Mouse (Mus musculus): ENCODE measurements around the gene Tmem131l.

Gene Tmem131l

GRCm38 (mm10) chr3:84039646-84040475 is at the start of gene Tmem131l:
Gene Tmem131l, minus strand, starts transcription at chr3:84040175.
- DNase-seq (ENCODE audit: low spot score) = peak; percentile 70

- DNase-seq (ENCODE audit: low spot score) = no peak
These were observed 46.9 kb upstream of the Tmem131l start for GRCm38 (mm10) chr3:84086921-84087320.

GRCm38 (mm10) chr3:84086337-84086736 is 46.4 kb upstream of the Tmem131l start:
- no peak for DNase-seq (ENCODE audit: low spot score)

- DNase-seq (ENCODE audit: low spot score) = no peak
These were observed 45.5 kb upstream of the Tmem131l start for GRCm38 (mm10) chr3:84085429-84085828.

- no peak for DNase-seq (ENCODE audit: low spot score)
These were observed 41.3 kb upstream of the Tmem131l start for GRCm38 (mm10) chr3:84081208-84081722.

DNA sequence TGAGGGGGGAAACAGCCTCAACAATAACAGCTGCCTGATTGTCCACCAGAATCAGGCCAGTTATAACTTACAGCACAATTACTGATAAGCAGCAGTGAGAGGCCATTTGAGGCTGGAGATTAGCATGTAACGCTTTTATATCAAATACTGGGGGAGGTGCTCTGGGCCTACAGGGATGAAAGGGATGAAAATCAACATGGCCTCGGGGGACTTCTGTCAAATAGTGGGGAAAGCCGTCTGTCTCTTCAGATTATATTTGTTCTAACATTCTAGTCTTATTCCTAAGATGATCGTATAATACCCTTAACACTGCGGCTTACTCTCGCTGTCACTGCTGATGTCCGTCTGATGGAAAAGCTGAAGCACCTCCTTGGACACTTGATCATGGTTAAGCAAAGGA is 40.1 kb upstream of the Tmem131l start:
- no peak for DNase-seq (ENCODE audit: low spot score)

GRCm38 (mm10) chr3:84077505-84077904 is 37.5 kb upstream of the Tmem131l start:
- DNase-seq (ENCODE audit: low spot score) = no peak

GRCm38 (mm10) chr3:84076543-84077332 is 36.8 kb upstream of the Tmem131l start:
- DNase-seq (ENCODE audit: low spot score) = no peak

DNA sequence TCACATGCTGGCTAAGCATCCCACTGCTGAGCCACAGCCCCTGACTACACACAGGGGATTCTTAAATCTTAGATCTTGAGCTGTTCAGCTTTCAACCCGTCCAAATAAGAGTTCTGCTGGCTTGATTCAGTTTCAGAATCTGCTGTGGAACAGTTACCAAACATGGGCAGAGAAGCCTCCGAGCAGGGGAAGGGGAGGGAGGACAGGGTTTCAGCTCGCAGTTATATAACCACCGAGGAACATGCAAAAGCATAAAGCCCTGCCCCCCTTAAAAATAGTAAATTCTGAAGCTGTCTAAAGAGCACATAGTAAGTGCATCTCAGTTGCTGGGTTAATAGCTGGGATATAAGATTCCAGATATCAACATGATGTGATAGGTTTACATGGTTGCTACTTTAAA is 35.5 kb upstream of the Tmem131l start:
- no peak for DNase-seq (ENCODE audit: low spot score)

DNA sequence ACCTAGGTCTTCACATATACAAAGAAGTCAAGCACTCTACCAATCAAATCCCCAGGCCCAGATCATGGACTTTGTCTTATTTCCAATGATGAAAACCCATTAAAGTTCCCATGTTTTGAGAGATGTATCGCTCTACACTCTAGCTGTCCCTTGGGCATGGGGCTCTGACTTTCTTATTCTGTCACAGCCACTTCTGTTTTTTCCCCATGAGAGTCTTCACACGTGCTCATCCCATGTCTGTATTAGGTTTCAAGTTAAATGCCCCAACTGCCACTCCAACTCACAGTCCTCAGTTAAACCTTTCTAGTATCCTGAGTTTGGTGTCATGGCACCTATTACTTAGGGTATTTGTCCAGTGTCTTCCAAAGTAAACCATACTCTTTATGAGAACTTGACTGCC is 34.8 kb upstream of the Tmem131l start:
- DNase-seq (ENCODE audit: low spot score) = no peak

DNA sequence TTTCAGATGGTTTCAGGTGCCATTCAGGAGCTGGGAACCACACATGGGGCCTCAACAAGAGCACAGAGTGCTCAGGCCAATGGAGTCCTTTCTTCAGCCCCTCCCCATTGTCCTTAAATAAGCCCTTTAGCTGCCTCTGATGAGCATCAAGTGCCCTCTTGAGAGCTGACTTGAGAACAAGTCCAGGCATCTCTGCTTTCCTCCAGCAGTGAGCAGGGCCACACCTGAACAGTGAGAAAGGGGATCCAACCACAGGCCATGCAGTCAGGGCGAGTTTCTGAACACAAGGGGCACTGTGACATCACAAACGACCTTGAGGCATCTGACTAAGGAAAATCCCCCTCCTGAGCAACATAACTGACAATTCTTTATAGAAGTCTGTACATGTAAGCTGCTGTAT is 31.7 kb upstream of the Tmem131l start:
- no peak for DNase-seq (ENCODE audit: low spot score)

- no peak for DNase-seq (ENCODE audit: low spot score)
These were observed 30.8 kb upstream of the Tmem131l start for GRCm38 (mm10) chr3:84070811-84071210.

DNA sequence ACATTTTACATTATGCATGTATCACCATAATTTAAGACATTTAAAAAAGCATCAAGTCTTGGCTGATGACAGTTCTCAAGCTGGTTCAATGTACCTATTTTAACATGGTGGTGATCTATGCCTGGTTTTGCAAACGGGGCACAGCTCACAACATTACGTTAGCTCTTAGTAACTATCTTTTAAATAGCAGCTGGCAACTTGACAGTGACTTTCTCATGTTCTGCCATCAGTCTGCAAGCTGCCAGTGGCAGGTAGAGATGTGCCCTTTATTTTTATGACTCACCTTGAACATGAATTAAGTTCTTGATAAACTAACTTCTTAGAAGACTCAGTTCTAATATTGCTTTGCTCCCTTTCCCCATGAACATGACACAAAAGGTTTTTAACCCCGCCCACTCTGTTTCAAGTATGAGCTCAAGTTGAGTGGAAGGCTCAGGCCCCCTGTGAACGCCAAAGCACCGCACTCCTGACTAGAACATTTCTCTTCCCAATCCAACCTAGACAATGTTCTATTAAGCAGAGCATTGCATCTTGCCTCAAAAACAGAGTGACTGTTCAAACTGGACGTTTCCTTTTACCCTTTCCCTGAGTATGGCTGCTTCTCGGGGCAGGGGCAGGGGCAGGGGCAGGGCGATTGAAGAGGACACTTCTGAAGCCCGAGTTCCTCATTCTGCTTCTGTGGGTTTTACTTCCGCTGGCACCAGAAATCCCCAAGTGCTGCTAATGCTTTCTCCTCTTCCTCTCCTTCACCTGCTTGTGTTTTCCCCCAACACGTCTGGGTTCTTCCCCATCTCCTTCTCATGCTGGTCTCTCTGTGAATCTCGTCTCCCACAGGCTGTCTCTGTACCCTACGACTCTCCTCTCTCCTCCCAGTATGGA is 29.1 kb upstream of the Tmem131l start:
- DNase-seq (ENCODE audit: low spot score) = no peak

DNA sequence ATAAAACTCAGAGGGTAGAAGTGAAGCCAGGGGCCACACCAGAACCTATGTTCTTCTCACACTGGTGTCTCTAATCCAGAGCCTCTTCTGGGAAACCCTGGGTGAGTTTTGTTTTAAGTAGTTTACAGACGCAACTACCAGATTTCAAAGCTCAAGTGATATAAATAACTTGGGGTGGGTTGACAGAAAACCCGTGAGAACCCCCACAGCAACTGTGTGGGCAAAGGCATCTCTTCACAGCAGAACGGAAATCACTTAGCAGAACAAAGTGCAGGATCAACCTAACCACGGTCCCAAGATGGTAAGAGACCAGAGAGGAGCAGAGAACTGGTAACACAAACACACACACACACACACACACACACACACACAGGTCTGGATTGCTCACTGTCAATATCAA is 25.9 kb upstream of the Tmem131l start:
- no peak for DNase-seq (ENCODE audit: low spot score)

DNA sequence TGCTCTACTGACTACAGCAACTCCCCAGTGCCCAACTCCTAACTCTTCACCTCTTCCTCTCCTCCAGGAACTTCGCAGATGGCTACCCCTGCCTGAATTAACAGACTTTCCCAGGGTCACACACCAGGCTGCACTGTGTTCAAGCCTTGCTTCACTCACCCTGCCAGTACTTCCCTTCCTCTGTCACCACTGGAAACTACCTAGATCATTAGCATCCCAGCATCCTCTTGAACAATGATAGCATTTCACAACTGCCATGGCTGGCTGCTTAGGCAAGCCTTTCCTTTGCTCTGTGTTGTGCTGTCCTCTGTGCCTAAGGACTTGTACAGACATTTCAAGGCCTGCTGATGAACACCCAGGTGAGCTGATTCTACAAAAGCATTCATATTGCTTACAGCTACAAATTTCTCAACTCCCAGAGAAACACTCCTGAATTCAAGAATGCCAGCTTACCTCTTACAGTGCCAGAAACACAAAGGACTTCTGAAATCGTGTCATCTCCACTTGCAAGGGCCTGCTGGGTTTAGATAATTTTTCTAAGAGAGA is 23.5 kb upstream of the Tmem131l start:
- no peak for DNase-seq (ENCODE audit: low spot score)

DNA sequence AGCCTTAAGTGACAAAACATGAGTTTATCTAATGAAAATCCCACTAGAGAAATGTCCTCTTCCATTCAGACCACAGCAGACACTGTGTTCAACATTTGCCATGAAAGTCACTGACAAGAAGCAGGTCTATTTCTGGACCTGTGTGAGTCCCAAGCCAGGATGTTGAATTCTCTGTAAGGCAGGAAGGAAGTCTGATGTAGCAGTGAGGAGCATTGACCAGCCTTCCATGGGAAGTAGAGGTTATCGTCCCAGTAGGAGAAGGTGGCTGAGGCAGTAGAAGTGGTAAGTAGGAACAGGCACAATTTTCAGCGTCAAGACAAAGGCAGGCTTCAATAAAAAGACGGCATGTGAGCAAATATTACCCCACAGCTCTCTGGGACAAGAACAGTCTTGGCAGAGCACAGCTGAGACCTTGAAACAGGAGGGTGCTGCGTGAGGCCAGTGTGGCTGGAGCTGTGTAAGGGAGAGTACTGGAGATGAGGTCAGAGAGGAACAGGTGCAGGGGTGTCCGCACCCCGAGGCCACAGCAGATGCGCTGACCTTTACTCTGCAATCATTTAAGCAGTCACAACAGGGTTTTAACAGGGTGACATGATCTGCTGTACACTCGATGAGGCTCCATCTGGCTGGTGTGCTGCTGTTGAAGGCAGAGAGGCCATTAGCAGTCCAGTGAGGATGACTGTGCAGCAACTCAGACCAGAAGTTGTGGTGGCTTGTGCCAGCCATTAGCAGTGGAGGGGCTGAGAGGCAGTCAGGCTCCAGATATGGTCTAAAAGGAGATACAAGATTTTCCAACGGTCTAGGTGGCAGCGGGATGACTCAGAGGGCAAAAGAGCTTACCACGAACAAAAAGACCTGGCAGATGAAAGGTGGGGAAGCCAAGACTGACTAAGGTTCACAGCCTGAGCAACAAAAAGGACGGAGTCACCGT is 21.8 kb upstream of the Tmem131l start:
- no peak for DNase-seq (ENCODE audit: low spot score)

GRCm38 (mm10) chr3:84060946-84061345 is 21.0 kb upstream of the Tmem131l start:
- no peak for DNase-seq (ENCODE audit: low spot score)

- DNase-seq (ENCODE audit: low spot score) = no peak
These were observed 20.2 kb upstream of the Tmem131l start for GRCm38 (mm10) chr3:84060128-84060527.

DNA sequence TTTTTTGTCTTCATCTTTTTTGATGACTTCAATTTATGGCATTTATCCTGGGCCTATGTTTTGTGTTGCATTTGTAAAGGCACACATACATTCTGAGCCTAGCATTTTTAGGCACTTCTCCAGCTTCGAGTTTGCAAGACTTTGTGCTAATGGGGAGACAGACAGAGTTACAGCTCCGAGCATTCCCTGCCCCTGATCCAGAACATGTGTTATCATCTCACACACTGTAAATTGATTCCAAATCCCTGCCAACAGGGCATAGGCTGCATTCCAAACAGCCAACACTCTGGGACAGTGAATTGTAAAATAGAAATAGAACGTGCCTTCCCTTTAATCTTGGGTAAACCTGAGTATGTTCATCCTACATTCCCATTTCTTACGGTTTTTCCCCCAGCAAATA is 19.7 kb upstream of the Tmem131l start:
- peak; percentile 9 for DNase-seq (ENCODE audit: low spot score)

GRCm38 (mm10) chr3:84059261-84059660 is 19.3 kb upstream of the Tmem131l start:
- DNase-seq (ENCODE audit: low spot score) = no peak

DNA sequence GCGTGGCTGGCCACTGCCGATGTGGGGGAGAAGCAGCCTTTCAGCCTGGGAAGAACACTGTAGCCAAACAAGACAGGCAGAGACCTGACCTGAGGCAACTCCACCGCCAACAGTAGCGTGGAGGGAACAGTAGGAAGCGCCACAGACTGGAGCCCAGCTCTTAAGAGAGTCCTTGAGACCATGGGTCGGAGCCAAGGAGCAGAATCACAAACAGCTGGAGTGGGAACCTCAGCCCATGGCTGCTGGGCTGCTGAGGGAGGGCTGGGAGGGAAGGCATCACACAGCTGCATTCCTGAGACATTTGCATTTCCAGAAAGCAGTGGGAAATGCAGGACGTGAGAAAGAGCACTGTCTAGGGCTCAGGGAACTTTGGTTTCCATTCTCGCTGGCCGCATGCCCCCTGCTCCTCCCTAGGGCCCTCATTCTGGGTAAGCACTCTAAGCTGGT is 8.8 kb upstream of the Tmem131l start:
- DNase-seq (ENCODE audit: low spot score) = no peak

All from layer of hippocampus, adult 11-12 months (tissue).